Mouse (Mus musculus) liver, embryonic 13.5 days (tissue): ENCODE measurements around the gene Gnaz. TPM values are rescaled to one million over a fixed set of nuclear protein-coding genes. Genes with fewer than 3 reads are reported as not detected.

Experiments used
- ATAC-seq: fragments of 200-750 bp; cut with Nextera tagmentation; 2 replicates; pipeline ENCODE4 v1.8.0; 2017; ENCODE audit warnings: low read depth, mild to moderate bottlenecking, moderate number of reproducible peaks, moderate library complexity
- DNase-seq: peaks from one replicate; pipeline ENCODE4 v3.0.0; 2022
- H3K27ac ChIP-seq: fragments of 300-500 bp; sonication (generic); 2 replicates; pipeline ENCODE4 v1.5.1; 2015; ENCODE audit warnings: moderate library complexity, mild to moderate bottlenecking, inconsistent platforms
- H3K27me3 ChIP-seq: fragments of 300-500 bp; sonication (generic); 2 replicates; pipeline ENCODE4 v1.6.1; 2015; ENCODE audit warnings: mild to moderate bottlenecking, inconsistent platforms
- H3K36me3 ChIP-seq: fragments of 300-500 bp; sonication (generic); 2 replicates; pipeline ENCODE4 v1.6.1; 2015; ENCODE audit warnings: mild to moderate bottlenecking, inconsistent platforms
- H3K4me1 ChIP-seq: fragments of 300-500 bp; sonication (generic); replicated peaks from 2 replicates; pipeline ENCODE4 v1.6.1; 2015; ENCODE audit warnings: inconsistent platforms
- H3K4me2 ChIP-seq: fragments of 300-500 bp; sonication (generic); 2 replicates; pipeline ENCODE4 v1.6.1; 2015; ENCODE audit warnings: inconsistent platforms, mild to moderate bottlenecking, moderate library complexity
- H3K4me3 ChIP-seq: fragments of 300-500 bp; sonication (generic); replicated peaks from 2 replicates; pipeline ENCODE4 v1.5.1; 2015; ENCODE audit warnings: mild to moderate bottlenecking, inconsistent platforms
- H3K9ac ChIP-seq: fragments of 300-500 bp; sonication (generic); 2 replicates; pipeline ENCODE4 v1.6.1; 2015; ENCODE audit warnings: mild to moderate bottlenecking, inconsistent platforms
- H3K9me3 ChIP-seq: fragments of 300-500 bp; sonication (generic); replicated peaks from 2 replicates; pipeline ENCODE4 v1.6.1; 2016; ENCODE audit warnings: inconsistent platforms
- WGBS: fragments of 180-500 bp; shearing (Covaris S2); methylation state at CpG from one replicate; pipeline ENCODE4 v1.1.7; 2015; ENCODE audit not compliant: insufficient replicate concordance; 5-methylcytosine and 5-hydroxymethylcytosine counted together
- polyA plus RNA-seq: library from polyadenylated mRNA; unstranded; fragments of >200 nt; fragmentation: Nextera tagmentation; extraction: Ambion mirVana; gene quantifications from 2 replicates; pipeline ENCODE4 v1.2.1, GENCODE M21; 2015

The Gnaz gene
- polyA plus RNA-seq, 1 experiment from 2014 or later, result 5.1 TPM

DNA sequence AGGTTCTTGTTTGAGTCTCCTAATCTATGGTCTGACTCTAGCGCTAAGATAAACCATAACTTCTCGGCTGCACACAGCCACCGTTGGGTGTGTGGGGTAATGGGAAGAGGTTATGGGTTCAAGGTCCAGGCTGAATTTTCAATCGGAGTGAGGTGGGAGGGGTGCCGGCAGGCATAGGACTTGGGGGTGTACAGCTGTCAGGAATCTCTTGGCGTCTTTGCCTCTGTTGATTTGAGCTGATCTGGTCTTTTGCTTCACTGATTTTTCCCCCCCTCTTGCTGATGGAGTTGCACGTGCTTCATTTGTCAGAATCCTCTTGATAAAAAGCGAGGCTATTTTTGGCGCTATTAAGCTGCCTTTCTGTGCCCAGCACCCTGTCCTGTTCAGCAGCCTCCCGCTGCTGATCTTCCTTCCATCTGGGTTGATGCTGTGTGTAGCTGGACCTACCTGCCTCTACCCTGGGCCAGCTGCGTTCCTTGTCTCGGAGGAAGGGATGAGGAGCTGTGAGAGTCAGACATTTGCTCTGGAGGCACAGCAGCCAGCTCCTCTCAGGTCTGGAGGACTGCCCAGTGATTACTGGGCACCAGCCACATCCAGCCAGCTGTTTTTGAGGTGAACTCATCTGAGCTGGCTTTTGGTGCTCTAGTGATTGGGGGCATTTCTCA is 96.5 kb downstream of the Gnaz start:
- Histone ChIP-seq H3K9ac (no peak overlapping the region), H3K27me3 (peaks cover 43% of the 10 kb centered on the region), H3K4me3 (peak overlapping the region; percentile 69; the same call in 1 of the 2 replicates), H3K27ac (no peak overlapping the region), H3K9me3 (no peaks in the 10 kb centered on the region), H3K4me1 (peaks cover 74% of the 10 kb centered on the region), H3K36me3 (0 out of 2 replicates have a peak, but pooled peaks cover 2% of the 10 kb centered on the region), H3K4me2 (peak overlapping the region; percentile 78)
- no peak for DNase-seq
- 43% methylated on average over 12 of the region's 12 CpGs for WGBS
- ATAC-seq, result no peak

- Histone ChIP-seq H3K9ac (no peak overlapping the region), H3K9me3 (no peaks in the 10 kb centered on the region), H3K27me3 (peaks cover 29% of the 10 kb centered on the region), H3K4me1 (peaks cover 86% of the 10 kb centered on the region), H3K27ac (no peak overlapping the region), H3K36me3 (0 out of 2 replicates have a peak, but pooled peaks cover 2% of the 10 kb centered on the region), H3K4me3 (no peak overlapping the region), H3K4me2 (no peak overlapping the region)
- ATAC-seq (no peak), DNase-seq (no peak)
- WGBS, result 66% methylated on average over 6 of the region's 6 CpGs
These were observed 98.7 kb downstream of the Gnaz start for GRCm38 (mm10) chr10:75065691-75066090.

Other genes with a start within 250 kb of the Gnaz start
- not detected in 2 replicates for gene Rsph14, start 65.4 kb downstream of the Gnaz start, polyA plus RNA-seq
- gene Rab36, start 69.9 kb downstream of the Gnaz start, polyA plus RNA-seq, result 2.1 and 2.5 TPM in 2 replicates
- gene Bcr, start 93.4 kb downstream of the Gnaz start, polyA plus RNA-seq, result 1.4 and 1.6 TPM in 2 replicates
- 5.6 and 7.5 TPM in 2 replicates for gene Specc1l, start 244.9 kb downstream of the Gnaz start, polyA plus RNA-seq